Mouse (Mus musculus): ENCODE measurements around the gene Efhb. TPM values are rescaled to one million over a fixed set of nuclear protein-coding genes. Genes with fewer than 3 reads are reported as not detected.

The Efhb gene
- under 1 TPM; 0.67 to 0.69 TPM for total RNA-seq (2021)
- long read RNA-seq, experiment 1: 0 reads
- long read RNA-seq, experiment 2: 0 reads

DNA sequence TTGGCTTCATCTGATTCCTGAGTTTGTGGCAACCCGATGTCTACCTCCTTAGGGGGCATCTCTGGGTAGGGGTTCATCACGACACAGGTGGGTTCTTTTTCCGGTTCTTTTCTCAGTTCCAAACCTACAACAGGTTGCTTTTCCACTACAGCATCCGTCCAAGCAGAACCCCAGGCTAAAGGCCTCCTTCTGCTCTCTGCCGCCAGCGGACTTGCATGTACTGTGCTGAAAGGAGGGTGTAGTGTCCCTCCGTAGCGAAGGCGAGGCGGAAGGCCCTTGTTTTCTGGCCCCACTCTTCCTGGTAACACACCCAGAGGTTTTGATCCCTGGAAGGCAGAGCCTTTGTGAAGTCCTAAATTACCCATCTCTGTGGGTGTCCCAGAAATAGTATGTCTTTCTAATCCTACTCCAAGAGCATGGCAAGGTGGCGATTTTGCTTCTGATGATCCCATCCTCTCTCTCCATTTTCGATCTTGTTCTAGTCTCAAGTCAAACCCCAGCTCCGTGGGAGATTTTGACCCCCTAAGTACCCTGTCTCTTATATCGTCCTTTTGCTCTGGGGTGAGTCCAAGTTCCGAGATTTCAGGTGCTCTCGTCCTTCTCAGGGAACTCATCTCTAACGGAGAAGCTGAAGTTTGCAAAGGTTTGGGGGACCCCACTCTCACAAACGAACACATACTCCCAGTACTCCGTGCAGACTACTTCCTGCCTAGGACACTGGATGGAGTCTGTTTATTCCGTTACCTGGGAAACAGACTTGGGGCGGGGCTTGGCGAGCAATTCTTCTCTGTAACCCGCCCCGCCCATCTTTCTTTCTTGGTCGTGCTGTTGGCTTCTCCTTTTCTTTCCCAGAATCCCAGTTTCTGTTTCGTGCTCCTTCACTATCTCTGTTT is at the start of gene Efhb:
Gene Efhb, minus strand, starts transcription at position 719 of the 893 bp plus-strand sequence.
- peak; percentile 93 for DNase-seq

DNA sequence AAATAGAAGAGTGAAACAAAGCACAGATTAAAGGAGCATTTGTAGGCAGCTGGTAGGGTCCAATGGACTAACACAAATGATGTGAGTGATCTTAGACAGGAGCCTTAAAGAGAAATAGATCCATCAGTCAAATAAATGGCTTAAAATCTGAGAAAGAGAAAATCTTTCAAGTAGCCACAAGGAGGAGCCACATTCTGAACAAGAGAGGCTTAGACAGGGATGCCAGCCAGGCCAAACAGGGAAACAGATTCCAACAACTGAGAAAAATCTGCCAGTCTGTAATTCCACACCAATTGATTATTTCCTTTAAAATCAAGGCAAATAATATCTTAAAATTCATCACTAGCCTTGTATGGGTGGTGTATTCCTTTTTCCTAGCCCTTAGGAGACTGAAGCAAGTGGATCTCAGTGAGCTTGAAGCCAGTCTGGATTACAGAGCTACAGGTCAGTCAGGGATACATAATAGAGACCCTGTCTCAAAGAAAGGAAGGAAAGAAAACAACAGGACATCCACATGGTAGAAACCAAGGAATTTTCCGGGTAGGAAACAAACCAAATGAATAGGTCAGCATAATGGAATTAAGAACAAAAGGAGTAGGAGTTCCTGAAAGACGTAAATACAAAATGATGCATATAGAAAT is 49.3 kb upstream of the Efhb start:
- peak; percentile 23 for DNase-seq

DNA sequence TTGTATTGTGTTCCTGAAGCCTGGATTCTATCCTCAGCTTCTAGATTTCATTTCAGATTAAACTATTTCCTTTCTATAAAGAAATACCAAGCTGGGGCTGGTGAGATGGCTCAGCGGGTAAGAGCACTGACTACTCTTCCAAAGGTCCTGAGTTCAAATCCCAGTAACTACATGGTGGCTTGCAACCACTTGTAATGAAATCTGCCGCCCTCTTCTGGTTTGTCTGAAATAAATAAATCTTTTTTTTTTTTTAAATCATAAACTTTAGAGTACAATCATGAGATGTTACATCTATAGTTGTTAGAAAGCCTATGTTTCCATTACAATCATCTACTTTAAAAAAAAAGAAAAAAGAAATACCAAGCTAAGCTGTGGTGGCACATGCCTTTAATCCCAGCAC is 39.8 kb upstream of the Efhb start:
- DNase-seq: no peak

DNA sequence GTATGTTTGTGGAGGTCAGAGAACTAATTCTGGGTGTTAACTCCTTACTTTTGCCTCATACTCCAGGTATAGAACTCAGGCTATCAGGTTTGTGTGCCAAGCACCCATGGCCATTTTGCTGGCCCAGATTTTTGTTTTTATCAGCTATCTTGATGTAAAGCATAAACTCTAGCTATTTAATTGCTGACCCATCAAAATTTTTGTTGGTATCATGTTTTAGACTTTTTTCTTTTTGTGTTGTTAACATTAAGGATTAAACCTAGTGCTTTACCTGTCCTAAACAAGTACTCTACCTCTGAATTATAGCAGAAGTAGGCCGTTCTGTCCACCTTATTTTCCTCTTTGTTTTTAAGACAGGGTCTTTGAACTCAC is 25.9 kb upstream of the Efhb start:
- no peak for DNase-seq

DNA sequence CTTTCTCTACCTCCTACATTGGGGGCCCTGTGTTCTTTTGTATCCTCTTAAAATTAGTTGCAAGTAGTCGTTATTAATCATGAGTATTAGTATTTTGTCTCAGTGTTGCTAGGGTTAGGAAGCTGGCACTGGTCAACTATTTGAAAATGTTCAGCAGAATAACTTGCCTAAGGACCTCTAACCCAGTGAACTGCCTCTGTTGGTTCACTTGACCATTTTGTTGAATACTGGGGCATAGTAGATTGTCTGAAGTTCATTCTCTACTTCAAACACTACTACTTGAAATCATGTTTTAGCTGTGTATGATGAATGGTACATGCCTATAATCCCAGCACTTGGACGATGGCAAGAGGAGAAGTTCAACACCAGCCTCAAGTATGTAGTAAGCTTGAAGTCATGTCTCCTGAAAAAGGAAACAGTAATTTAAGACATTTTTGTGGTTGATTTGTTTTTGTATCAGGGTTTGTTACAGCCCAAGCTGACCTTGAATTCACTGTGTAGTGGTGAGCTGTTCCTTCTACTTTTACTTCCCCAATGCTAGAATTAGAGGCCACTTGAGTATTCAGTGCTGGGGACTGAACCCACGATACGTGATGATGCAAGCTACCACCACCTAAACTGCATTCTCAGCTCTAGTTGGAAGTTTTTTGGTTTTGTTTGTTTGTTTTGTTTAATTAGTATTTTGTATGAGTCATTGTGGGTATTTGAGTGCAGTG is 25.3 kb upstream of the Efhb start:
- DNase-seq: no peak

DNA sequence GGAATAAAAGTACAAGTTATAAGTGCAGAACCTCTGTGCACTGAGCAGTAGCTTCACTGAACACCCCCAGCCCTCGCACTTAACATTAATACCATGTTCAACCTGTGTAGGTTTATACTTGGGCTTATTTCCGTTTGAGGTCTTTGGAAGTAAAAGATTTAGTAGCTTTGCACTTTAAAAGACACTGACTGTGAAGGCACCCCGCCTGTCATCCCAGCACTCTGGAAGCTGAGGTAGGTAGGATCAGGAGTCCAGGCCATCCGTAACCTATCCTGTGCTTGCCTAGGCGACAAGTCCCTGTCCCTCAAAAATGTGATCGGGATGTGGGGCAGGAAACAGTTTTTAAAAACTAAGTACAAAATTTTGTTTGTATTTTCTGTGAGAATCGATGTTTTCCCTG is 17.3 kb upstream of the Efhb start:
- DNase-seq: no peak

DNA sequence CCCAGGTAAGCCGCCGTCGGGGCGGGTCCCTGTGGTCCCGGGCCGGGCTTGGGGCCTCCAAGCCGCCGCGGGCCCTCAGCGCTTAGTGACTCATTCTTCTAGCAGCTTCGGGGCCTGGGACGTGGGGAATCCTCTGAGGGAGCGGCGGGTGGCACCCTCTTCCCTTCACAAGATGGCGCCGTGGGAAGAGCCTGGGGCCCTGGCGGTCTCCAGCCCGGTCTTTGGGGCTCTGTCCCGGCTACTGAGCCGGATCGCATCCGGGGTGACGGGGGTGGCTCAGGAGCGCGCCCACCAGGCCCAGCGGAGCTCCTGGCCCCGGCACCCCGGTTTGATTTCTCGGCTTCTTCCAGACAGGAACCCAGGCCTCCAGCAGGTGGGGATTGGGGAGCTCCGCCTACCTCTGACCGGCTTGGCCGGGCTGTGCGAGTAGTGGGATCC is 16.5 kb upstream of the Efhb start:
- DNase-seq: peak; percentile 72

DNA sequence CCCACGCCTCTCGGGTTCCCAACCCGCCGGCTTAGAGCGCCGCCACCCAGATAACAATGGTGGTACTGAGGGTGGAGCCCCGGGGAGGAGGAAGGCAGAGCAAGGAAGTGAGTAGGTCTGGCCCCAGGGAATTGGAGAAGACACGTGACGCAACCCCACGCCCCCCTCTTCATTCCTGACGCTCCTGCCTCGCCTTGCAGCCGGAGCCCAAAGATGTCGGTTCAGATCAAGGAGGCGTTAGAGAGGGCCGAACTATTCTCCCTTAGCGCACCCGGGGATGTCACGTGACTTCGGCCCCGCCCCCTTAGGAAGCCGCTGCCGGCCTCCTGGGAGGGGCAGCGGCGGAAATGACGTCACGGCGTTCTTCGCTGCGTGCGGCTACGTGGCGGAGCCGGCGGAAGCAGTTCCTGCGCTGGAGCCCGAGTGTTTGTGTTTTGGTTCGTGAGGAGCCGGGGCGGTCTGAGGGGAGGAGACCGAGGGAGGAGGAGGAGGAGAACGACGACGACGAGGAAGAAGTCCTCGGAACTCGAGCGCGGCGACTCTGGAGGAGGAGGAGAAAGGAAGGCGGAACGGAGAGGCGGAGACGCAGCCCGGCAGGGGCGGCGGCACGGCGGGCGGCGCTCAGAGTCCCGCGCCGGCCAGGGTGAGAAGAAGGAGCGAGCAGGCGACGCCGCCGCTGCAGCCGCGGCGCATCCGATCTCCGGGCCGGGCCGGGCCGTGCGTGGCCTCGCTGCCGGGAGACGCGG is 15.9 kb upstream of the Efhb start, which contains the start of gene Rab5a:
Gene Rab5a, plus strand, starts transcription at position 377 of the 746 bp plus-strand sequence.
- peak; percentile 100 for DNase-seq

DNA sequence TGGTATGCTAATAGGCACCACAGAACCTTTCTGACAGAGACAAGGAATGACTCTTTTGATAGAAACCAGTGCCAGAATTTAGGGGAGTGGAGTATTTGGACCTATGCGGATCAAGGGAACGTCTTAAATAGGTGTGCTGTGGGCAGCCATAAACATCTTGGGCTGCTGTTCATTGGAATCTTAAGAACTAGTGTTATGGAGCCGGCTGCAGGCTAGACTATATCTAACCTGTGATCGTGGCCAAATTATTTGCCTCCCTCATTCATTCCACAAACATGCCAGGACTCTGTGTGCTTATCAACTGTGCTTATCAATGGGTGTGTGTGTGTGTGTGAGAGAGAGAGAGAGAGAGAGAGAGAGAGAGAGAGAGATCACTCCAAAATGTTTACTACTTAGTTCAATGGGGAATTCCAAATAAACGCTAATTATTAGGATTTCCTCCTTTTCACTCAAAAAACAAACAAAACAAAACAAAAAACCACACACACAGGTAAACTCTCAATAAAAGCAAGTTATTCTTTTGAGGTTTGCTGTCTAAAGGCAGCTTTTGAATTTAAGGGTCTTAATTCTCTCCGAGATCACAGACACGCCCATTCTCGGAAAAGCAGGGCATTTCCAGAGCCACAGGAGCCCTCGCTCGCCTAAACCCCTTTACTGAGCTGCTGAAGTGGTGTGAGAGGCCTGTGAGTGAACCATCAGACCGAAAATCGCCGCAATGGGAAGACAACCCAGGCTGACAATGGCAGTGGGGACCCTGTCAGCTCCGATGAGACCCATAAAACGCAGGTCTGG is 15.1 kb upstream of the Efhb start:
- DNase-seq: no peak

DNA sequence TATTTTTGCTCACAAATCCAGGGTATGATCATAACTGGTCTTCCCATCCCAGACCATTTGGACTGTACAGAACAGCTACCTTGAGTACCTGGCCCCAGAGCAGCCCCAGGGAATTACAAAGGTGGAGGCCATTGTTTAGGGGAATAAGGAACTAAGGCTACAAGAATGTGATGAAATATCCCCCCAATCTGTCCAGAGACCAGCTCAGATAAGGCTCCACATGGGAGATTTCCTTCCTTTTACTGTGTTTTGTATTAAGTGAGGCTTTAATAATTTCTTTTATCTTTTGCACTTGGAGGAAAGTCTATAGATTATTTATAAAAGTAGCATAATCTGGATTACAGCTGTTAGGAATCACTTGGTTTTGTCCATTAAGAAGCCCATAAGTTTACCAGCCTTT is 5.6 kb upstream of the Efhb start:
- DNase-seq: no peak

DNA sequence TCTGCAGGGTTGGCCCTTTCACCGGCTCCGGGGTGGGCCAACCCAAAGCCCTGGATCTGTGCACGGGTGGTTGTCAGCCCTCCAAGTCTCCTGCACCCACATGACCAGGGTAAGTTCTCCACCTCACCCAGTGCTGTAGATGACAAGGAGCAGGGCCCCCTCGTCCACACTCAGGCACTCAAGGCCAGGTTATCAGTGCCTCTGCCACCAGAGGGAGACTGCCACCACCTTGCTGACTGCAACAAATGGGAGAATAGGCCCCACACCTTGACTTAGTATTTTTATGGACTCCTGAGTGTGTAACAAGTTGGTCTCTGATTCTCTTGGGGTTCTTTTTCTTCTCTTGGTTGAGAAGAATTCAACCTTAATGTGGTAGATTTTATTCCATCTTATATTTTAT is 2.4 kb upstream of the Efhb start:
- peak; percentile 24 for DNase-seq

DNA sequence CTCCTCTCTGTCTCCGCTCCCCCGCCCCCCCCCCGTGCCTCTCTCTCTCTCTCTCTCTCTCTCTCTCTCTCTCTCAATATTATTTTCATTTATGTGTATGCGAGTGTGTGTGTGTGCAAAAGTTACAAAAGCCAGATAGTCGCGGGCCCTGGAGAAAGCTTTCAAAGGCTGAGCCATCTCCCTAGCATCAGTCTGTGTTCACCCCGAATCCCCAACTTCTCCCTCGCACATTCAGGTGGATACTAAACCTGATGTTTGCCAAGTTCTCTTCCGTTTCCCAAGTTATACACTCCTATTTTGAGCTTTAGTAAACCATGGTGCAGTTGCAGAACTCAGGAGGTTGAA is 347 bp upstream of the Efhb start:
- no peak for DNase-seq

DNA sequence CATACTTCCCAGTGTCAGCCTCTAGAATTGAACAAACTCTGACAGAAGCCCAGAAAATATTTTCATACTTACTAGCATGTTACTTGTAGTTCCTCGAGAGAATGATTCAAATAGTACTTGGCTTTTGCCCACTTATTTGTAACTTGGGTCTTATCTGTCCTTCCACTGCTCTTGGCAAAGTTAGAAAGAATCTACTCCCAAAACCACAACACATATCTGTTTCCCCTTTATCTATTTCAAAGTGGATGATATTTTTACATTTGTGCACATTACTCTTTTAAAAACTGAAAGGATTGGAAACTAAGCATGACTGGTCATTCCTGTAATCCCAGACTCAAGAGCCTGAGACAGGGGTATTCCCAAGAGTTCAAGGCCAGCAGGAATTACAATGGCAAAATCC is 6.4 kb downstream of the Efhb start:
- DNase-seq: no peak

DNA sequence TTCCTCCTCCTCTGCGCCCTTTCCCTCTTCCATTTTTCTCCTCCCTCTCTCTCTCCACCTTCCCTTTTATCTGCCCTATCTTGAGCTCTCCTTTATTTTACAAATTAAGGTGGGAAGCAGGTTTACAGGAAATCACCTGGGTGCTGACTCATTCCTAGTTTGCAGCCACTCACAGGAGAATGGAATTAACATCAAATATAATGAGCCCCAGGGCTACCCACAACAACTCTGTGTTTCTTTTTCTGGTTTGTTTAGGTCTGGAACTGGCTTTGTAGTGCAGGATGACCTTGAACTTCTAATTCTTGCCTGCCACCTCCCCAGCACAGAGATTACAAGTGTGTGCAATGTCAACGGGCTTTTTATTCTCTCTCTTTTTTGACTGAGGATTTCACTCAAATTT is 7.0 kb downstream of the Efhb start:
- no peak for DNase-seq

DNA sequence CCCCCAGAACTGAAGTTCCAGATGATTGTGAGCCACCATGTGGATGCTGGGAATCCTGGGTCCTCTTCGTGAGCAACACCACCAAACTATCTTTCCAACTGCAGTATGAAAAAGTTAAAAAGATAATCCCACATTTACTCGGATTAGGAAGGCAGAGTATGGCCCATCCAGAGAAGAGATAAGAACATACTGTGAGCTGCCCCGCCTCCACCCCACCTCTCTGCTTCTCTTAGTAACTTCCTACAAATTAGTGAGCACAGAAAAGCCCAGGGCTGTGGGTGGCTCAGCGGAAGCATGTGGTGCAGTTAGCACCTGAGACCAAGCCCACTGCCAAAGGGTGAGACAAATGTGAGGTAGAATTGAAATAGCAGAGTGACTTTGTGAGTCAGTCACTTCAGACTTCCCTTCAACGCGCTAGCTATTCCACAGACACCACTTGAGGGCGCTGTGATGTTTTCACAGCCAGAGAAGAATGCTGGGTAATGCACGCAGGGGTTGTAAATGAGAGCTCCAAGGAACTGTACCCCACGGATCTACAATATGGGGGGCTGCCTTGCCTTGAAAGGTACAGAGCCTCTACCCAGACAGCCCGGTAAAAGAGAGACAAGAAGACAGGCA is 60.3 kb downstream of the Efhb start:
- DNase-seq: peak; percentile 81

DNA sequence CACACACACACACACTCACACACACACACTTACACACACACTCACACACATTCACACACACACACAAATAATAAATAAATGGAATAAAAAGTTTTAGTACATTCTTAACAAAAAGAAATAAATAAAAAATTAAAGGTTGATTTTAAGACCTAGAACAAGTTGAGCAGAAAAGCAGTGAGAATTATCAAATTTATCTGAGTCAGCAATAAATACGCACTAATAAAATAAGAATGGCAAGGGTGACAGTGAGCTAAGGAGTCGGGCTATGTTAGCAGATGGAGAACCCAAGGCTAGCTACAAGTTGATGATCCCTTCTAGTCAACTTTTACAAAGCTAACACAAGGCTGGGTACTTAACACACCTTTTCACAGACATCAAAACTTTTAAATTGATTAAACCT is 69.9 kb downstream of the Efhb start:
- DNase-seq: no peak

DNA sequence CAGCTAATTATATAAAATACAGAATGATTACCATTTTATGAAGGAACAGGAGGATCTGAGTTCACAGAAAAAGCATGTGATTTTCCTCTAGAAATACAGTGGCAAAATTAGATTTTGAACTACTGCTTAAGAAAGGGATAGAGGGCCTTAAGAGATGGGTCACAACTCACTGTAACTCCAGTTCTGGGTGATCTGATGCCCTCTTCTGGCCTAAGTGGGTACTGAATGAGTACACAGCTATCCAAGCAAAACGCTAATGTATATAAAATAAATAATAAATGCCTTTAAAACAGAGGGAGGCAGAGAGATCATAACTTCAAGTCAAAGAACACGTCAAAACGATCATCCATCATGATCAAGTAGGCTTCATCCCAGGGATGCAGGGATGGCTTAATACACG is 73.6 kb downstream of the Efhb start:
- peak; percentile 41 for DNase-seq

DNA sequence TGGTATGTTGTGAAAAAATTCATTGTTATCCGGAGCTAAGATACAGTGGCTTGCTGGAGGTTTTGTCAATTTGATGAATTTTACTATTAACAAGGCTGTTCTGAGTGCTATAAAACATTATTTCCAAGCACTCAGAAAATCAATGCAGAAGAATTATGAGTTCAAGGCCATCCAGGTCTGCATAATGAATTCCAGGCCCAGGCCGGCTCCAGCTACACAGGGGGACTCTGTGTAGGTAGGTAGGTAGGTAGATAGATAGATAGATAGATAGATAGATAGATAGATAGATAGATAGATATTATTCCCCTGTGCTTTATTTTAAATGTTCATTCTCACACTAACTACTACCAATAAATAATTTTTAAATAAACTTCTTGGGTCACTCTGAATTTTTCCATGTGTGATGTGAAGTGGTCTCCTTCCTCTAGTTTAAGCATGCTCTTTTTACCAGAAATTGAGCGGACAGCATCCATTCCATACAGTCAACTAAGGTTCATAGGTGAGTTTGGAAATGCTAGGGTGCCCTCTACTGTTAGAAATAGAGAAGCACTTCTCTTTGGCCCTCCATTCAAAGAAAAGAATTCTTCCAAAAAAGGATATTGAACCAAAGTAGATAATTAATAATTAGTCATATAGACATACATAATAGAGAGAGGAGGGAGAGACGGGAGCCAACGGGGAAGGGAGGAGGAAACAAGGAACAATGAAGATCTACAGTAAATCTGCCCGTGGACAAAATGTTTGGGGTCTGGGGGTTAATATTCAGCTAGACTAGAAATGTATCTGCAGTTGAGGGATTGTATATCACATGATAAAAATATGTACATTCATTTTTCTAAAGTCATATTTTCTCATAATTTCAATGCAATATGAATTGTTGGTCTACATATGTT is 75.3 kb downstream of the Efhb start:
- DNase-seq: no peak

DNA sequence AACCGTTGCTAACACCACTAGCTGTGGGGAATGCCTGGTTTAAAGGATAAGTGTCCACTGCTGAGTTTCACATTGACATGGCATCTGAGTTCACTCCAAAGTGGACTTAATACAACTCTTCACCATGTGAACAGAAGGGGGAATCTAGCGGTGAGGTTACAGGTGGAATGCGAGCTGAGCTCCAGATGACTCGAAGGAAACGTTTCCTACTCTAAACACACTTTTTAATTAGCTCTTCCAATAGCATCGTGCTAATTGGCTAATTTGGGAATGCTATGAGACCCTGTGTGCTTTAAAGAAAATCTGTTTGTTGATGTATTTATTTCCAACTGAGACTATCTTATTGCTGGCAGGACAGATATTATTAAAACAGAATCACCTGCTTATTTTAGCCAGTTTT is 76.3 kb downstream of the Efhb start:
- no peak for DNase-seq

DNA sequence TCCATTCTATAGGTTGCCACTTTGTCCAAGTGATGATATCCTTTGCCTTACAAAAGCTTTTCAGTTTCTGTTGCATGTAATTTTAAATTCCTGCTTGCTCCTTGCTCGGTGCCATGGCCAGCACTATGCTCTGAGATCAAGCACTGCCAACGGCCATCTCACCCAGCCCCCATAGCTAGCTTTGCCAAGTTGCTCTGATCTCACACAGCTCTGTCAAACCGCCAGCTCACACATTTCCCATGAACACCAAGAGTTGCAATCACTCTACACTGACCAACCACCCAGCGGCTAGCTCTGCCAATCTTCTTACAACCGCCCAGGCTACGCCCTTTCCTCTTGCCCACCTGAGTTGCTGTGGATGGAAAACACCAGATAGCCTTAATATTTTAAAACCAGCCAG is 99.0 kb downstream of the Efhb start:
- DNase-seq: no peak

Measured in adrenal gland, postnatal 10 days (tissue).